Mouse (Mus musculus): ENCODE measurements around the gene Rpl3.

GRCm38 (mm10) chr15:80094201-80094600 is 2.5 kb upstream of the Rpl3 start:
- TF ChIP-seq CTCF (conservative IDR thresholded peaks at IDR 0.05; ENCODE audit: low read length) (no peak), NANOG (IDR thresholded peaks at IDR 0.05; ENCODE audit: borderline replicate concordance, low read length) (no peak)
